Mouse (Mus musculus) bone marrow macrophage, adult 2 months (primary cell): ENCODE results near the gene Pld2.

ENCODE experiments used
- CTCF ChIP-seq: IDR thresholded peaks from 2 replicates; pipeline ENCODE4 v1.5.1; 2012; ENCODE audit warnings: low read depth, mild to moderate bottlenecking, low read length, moderate library complexity
- POLR2A ChIP-seq: IDR thresholded peaks from 2 replicates; pipeline ENCODE4 v1.6.1; 2012; ENCODE audit warnings: mild to moderate bottlenecking, low read depth, low read length, borderline replicate concordance

DNA sequence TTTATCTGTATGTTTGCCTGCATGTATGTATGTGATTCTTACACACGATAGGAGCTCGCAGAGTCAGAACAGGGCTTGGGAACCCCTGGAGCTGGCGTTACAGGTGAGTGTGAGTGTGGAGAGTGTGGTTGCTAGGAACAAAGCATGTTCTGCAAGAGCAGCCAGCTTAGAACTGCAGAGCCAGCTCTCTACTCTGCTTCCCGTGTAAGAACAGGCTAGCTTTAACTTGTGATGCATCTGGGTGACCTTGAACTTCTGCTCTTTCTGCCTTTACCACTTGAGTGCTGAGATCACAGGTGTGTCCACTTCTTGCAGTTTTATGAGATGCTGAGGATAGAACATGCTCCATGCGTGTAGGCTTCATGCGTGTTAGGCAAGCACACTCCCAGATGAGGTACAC lies 39.1 kb downstream of the Pld2 start:
- TF ChIP-seq CTCF (no peak), POLR2A (no peak)
